Mouse (Mus musculus) adrenal gland, postnatal 0 days (tissue): ENCODE results near the gene Tceal3. TPM values are rescaled to one million over a fixed set of nuclear protein-coding genes. Genes with fewer than 3 reads are reported as not detected.

ENCODE experiments used
- polyA plus RNA-seq: library from polyadenylated mRNA; unstranded; fragments of >200 nt; fragmentation: Nextera tagmentation; extraction: Ambion mirVana; gene quantifications from 2 replicates; pipeline ENCODE4 v1.2.1, GENCODE M21; 2015

The Tceal3 gene
- polyA plus RNA-seq, result 25.7 and 31.0 TPM in 2 replicates

GRCm38 (mm10) chrX:136590199-136590896, at the start of gene Tceal3:
Gene Tceal3 (plus strand): TSS chrX:136590842.

GRCm38 (mm10) chrX:136543956-136544355, 46.7 kb upstream of the Tceal3 start, which contains the start of gene Kir3dl2:
Gene Kir3dl2 (minus strand): TSS chrX:136544056.

DNA sequence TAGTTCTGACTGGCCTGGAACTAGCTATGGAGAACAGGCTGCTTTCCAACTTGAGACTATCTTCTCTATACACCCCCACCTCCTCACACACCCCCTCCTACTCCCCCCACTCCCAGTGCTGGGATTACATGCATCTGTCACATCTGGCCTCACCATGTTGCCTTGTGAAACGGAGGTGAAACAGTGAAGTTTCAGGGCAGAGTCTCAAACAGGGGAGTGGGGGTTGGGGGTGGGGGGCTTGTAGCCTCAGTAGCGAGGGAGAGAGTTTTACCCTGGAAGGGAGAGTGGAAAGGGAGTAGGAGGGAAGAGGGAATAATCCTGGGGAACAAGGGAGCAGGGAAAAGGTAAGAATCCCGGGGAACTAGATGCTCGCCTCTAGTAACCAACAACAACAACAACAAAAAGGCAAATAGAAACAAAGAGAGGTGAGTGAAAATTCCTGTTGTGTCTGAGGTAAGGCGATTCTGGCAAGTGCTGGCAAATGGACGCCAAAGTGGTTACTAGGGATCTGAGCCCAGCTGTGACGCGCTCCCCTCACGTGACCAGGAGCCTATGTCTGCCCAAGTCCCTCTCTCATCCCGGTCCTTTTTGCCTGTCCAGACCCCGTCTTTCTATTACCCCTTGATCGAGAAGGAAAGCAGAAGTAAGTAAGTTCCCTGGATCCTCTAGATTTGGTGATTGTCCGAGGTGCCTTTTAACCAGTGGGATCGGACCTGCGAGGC, 117.0 kb downstream of the Tceal3 start, which contains the start of gene Tceal1:
Gene Tceal1, plus strand, starts transcription at position 537 of the 722 bp plus-strand sequence.

Other genes starting within 250 kb of the Tceal3 start
- gene Kir3dl1, start 72.8 kb upstream of the Tceal3 start, polyA plus RNA-seq, result not detected in 2 replicates
- not detected in 2 replicates for gene Kir3dl2, start 46.8 kb upstream of the Tceal3 start, polyA plus RNA-seq
- 19.4 and 22.4 TPM in 2 replicates for gene Tceal1, start 117.1 kb downstream of the Tceal3 start, polyA plus RNA-seq
- gene Morf4l2, start 152.8 kb downstream of the Tceal3 start, polyA plus RNA-seq, result 428 and 432 TPM in 2 replicates
- gene Glra4, start 189.3 kb downstream of the Tceal3 start, polyA plus RNA-seq, result not detected in 2 replicates
- gene Plp1, start 231.8 kb downstream of the Tceal3 start, polyA plus RNA-seq, result 27.1 and 43.3 TPM in 2 replicates